Mouse (Mus musculus) embryo, embryonic 11.5 days (tissue): ENCODE results near the gene Rnf145.

ENCODE experiments used
- DNase-seq: peaks from one replicate; pipeline ENCODE4 v3.0.0-alpha.2; 2012; ENCODE audit warnings: low read depth, low spot score

Rnf145 gene

DNA sequence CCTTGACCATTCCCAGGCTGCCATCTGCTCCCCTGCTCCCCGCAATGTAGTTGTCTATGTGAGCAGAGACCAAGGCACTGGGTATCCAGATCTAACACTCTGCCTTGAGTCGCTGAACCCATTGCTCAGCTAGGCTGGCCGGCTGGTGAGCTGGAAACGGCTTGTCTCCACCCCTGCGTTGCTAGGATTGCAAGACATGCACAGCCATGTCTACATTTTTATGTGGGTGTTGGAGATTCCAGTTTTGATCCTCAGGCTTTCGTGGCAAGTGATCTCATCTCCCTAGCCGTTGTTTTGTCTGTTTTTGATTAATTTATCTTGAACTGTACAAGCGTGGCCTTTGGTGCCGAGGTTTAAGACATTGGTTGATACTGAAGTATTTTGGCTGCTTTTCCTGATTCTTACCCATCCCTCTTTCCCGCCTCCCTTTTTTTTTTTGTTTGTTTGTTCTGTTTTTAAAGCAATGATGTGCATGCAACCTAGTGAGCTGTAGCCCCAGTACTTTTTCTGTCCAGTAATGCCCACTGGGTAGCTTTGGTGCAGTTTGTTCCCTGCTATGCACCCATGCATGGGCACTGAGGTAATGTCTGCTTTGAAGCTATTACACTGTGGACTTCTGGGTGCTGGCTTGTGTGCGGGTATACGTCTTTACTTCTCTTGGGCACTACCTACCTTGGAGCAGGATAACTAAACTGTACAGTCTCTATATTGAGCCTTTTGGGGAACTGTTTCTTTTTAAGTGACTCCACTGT lies 16.4 kb downstream of the Rnf145 start:
- no peak for DNase-seq

DNA sequence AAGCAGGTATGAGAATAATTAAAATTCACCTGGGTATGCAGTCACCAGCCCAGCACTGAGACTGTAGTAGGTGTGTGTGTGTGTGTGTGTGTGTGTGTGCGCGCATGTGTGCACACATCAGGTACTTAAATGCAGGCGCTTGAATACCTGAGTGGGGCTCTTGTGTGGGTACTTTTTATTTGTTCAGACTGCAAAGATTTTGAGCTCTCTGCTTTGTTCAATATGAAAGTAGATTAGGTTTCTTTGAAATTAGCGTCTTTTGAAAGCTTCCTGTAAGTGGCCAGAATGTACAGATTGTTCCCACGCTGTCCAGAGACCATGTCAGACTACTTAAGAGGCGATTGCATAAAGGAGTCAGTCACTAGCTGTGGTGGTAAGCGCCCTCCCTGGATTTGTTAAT lies 18.6 kb downstream of the Rnf145 start:
- DNase-seq, result no peak

DNA sequence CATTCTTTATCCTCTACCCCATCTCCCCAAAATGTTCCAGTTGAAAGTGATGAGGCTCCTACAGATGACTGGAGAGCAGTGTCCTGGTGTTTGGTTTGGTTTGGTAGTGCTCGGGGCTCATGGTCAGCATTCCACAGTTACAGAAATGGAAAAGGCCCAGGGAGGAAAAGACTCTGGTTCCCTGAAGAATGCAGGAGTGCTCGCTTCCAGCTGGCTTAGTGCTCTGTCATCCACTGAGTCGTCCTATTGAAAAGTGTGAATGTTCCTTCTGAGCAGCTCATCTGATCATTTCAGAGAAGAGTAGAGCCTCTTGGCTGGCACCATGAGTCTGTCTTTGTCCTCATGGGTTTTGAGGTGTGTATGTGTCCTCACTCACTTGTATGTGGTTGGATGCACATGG lies 19.3 kb downstream of the Rnf145 start:
- DNase-seq, result no peak

DNA sequence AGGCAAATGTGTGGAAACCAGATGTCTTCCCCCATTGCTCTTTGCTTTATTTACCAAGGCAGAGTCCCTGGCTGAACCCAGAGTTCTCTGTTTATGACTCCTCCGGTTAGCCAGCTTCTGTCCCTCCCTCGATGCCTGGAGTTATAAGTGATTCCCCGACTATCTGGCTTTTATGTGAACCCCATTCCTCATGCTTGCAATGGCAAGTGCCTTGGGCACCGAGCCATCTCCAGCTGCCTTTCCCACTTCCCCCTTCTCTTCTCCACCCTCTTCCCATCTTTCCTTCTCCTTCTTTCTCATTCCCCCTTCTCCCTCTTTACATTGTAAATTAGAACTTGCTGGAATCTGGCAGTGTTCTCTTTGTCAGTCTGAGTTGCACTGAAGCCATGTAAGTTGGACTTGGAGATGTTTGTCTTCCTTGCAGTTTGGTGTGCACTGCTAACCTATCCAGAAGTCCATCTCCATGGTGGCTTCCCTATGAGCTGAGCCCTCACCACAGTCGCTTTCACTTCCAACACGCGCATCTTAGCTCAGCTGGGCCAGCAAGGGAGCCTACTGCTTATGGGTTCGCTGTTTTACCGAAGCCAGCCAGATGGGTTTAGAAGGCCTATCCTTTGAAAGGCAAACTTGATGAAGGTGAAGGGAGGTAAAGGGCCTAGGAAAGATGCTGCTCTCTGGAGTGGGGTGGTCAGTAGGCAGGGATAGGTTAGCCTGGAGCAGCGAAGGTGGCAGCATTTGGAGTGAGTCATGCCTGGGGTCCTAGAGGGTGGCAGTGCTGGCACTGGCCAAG lies 19.9 kb downstream of the Rnf145 start:
- DNase-seq, result no peak

GRCm38 (mm10) chr11:44539291-44539930 lies 20.6 kb downstream of the Rnf145 start:
- no peak for DNase-seq

GRCm38 (mm10) chr11:44540243-44540642 lies 21.5 kb downstream of the Rnf145 start:
- no peak for DNase-seq

DNA sequence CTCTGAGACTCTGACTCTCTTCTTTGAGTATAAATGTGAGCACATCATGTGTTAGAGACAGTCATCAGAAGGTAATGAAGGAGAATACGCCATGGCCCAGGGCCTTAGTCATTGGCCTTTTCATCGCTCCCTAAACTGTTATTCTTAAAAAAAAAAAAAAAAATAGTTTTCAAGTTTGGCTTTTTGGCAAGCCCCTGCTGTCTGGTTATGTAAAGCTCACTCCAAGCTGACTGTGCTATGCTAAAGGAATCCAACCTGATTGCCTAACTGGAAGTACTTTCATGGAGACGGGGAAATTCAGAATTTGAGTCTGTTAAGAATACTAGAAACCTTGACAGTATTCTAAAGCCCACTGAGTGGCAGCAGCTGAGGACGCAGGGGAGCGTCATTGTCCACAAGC lies 22.5 kb downstream of the Rnf145 start:
- DNase-seq, result no peak

GRCm38 (mm10) chr11:44541813-44542212 lies 23.0 kb downstream of the Rnf145 start:
- DNase-seq, result no peak

DNA sequence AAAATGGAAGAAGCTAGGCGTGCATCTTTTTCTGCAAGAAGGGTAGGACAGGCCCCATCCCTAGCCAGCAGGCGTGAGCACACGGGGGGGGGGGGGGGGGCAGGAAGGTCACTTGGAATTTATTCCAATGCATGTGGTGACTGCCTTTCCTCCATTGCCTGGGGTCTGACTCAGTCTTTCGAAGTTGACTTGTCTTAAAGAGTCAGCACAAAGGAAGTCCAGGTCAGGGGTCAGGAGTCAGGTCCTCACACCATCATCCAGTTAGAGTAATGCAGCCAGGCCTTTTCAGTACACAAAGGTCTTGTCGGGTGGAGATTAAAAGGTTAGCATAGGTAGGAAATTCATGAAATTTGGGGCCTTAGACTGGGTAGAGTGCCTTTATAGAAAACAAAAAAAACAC lies 24.8 kb downstream of the Rnf145 start:
- no peak for DNase-seq

- no peak for DNase-seq
Observed at GRCm38 (mm10) chr11:44543996-44544395, 25.2 kb downstream of the Rnf145 start.

DNA sequence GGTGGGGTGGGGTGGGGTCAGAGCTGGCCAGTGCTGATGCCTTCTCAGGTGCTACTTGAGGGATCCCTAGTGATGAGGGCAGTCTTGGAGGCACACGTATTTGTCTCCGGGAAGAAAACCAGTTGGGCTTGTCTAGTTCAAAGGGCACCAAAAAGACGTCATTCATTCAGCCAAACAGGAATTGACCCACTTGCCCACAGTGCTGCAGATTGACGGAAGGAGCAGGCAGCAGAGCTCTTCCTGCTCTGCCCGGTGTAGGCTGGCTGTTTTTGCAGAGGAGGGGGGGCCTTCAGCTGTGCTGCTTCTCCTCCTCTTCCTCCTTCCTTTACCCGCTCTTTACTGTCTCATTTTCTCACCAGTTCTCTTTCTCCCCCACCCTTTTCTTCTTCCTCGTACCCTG lies 26.4 kb downstream of the Rnf145 start:
- no peak for DNase-seq

DNA sequence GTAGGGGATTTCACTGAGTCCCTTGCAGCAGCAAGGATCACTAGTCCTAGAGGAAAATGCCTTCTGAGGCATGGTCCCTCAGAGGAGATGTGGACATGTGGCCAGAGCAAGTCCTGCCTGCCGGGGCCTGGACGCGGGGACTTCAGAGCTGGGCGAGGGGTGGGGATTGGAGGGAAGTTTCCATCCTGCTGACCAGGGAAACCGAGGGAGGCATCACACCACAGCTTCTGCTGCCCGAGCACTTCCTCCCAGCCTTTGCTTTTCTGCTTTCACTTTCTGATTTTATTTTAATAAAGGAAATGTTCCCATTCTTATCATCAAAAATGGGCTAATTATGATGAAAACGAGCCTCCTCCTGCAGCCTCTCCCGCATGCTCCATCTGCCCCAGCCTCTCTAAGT lies 27.5 kb downstream of the Rnf145 start:
- DNase-seq, result no peak

DNA sequence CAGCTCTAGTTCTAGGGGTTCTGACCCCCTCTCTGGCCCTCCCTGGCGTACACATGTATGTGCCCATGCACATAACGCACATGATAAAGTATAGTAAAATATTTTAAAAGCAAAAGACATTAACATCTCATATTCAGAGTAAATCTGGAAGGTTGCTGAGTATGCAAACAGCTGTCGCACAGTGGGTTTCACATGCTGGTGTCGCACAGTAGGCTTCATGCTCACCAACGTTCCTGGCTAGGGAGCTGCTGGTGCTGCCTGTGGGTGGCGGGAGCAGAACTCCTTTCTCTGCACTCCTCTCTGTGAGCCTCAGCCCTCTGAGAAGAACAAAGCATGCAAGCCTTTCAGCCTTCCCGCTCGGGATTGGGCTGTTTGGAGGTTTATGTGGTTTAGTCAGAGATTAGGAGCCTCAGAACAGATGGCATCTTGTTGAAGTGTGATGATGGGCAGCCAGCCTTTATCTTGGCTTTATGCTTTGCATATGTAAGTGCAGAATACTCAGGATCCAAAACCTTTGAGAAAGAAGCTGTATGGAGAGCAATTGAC lies 29.0 kb downstream of the Rnf145 start:
- DNase-seq, result no peak

GRCm38 (mm10) chr11:44548816-44549215 lies 30.1 kb downstream of the Rnf145 start:
- no peak for DNase-seq

- no peak for DNase-seq
Observed at GRCm38 (mm10) chr11:44549511-44550278, 30.9 kb downstream of the Rnf145 start.

GRCm38 (mm10) chr11:44550996-44551395 lies 32.2 kb downstream of the Rnf145 start:
- peak; percentile 9 for DNase-seq

GRCm38 (mm10) chr11:44554339-44554738 lies 35.6 kb downstream of the Rnf145 start:
- DNase-seq, result no peak

- DNase-seq, result no peak
Observed at GRCm38 (mm10) chr11:44558521-44558920, 39.8 kb downstream of the Rnf145 start.

DNA sequence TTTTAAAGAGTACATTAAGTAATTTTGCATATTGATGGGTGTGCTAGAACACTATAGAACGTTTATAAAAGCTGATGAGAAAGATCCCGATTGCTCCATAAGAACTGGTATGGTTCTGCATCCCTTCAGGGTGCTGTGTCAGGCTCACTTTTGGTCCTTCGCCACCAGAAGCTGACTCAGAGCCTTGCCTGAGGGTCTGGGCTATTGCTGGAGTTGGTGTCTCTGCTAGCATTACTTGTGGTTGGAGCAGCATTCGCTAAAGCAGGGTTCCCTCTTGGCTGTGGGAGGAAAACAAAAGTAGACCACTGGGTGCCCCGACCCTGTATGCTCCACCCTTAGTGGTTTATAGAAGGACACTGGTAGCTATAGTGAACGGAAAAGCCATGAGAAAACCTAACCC lies 40.7 kb downstream of the Rnf145 start:
- DNase-seq, result no peak

DNA sequence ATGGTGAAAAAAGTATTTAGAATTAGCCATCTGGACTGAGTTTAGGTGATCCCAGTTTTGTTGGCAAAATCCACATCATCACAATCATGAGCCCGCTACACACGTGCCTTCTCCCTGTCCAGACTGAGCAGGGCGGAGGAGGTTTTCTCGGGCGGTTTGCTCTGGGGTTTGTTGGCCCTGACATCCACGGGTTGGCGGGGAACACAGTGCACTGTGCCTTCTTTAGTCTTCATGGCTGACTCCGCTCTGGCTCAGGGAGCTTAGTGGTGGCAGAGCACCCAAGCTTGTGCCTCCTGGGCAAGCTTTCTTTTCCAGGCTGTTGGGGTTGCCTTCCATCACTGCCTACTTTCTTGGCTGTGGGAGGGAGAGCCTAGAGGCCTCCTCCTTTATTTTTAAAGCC lies 41.6 kb downstream of the Rnf145 start:
- no peak for DNase-seq

- no peak for DNase-seq
Observed at GRCm38 (mm10) chr11:44561476-44562015, 42.8 kb downstream of the Rnf145 start.
